Mouse (Mus musculus): Measurements from ENCODE around the gene Kif17. TPM values are rescaled to one million over a fixed set of nuclear protein-coding genes. Genes with fewer than 3 reads are reported as not detected.
A peak's percentile ranks its signal among the peaks of the same experiment; 100 is the strongest.

Gene Kif17
- polyA plus RNA-seq, 1 experiment: 0.31 TPM

DNA sequence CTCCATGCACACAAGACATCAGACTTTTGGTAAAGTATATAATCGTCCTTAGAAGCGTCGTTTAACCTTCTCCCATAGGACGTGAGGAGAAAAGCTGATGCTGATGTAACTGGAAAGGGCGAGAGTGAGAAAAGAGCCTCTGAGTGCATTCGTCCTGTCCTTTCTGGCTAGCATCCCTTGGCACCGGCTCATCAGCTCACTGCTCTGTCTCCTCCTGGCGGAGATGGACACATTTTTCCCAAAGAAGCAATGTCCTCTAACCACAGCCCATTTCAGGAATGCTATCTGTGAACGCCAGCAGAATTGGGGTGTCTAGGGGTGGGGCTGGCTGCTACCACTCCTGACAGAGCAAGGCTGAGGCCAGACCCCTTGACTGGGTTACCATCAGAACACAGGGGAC is 81.4 kb downstream of the Kif17 start:
- 82% methylated on average over 9 of the region's 9 CpGs for WGBS

DNA sequence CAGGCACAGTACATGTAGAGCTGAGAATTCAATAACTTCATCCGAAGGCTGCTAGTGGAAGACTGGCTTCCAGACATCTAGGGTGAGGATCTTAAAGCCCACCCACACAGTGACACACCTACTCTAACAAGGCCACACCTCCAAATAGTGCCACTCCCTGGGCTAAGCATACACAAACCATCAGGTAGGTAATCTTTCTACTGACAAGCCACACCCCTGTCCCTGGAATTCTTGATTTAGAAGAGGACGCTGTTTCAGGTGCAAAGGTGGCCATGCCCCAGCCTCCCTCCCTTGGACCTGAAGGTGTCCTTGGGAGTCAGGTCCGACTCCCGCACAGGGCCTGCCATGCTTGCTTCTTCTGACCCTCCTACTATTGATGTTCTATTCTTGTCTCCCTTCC is 82.9 kb downstream of the Kif17 start:
- WGBS: 35% methylated on average over 4 of the region's 4 CpGs
- DNase-seq (ENCODE audit: low read depth, low spot score): no peak

More for the DNA sequence above, 81.4 kb downstream of the Kif17 start:
- no peak for DNase-seq (ENCODE audit: low read depth, low spot score)

- DNase-seq (ENCODE audit: low read depth, low spot score): no peak
- WGBS: 78% methylated on average over 12 of the region's 12 CpGs
Measured at GRCm38 (mm10) chr4:138335036-138335435, 84.8 kb downstream of the Kif17 start.

DNA sequence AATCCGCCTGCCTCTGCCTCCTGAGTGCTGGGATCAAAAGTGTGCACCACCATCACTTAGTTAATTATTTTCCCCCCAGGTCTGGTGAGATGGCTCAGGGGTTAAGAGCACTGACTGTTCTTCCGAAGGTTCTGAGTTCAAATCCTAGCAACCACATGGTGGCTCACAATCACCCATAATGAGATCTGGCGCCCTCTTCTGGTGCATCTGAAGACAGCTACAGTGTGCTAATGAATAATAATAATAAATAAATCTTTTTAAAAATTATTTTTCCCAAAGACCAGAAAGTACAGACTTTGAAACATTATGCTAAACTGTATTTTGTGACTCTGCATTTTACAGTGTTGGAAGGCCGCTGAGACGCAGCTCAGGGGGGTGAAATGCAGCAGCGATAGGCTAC is 85.4 kb downstream of the Kif17 start:
- WGBS: 90% methylated on average over 6 of the region's 6 CpGs
- no peak for DNase-seq (ENCODE audit: low read depth, low spot score)

- DNase-seq (ENCODE audit: low read depth, low spot score): no peak
- 76% methylated on average over 5 of the region's 5 CpGs for WGBS
Measured at GRCm38 (mm10) chr4:138336876-138337275, 86.6 kb downstream of the Kif17 start.

- 75% methylated on average over 9 of the region's 9 CpGs for WGBS
- DNase-seq (ENCODE audit: low read depth, low spot score): no peak
Measured at GRCm38 (mm10) chr4:138337341-138337740, 87.1 kb downstream of the Kif17 start.

GRCm38 (mm10) chr4:138339963-138340362 is 89.7 kb downstream of the Kif17 start:
- WGBS: 26% methylated on average over 4 of the region's 4 CpGs
- no peak for DNase-seq (ENCODE audit: low read depth, low spot score)

DNA sequence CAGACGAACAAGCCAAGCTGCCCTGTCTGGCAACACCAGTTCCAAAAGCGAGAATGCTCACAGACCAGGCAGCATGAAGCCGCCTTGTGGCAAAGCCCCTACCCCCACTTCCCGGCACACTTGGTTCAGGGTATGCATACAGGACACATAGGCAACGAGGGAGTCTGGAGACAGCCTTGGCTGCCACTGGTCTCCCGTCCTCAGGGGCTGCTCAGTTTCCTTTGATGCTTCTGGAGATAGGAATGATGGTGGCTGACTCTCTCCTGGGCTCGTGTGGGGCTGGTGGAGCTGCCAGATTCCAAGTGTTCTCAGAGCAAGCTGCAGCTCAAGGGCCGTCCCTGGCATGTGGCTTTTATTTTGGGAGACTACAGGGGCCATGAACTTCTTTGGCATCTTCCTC is 91.2 kb downstream of the Kif17 start:
- DNase-seq (ENCODE audit: low read depth, low spot score): no peak

DNA sequence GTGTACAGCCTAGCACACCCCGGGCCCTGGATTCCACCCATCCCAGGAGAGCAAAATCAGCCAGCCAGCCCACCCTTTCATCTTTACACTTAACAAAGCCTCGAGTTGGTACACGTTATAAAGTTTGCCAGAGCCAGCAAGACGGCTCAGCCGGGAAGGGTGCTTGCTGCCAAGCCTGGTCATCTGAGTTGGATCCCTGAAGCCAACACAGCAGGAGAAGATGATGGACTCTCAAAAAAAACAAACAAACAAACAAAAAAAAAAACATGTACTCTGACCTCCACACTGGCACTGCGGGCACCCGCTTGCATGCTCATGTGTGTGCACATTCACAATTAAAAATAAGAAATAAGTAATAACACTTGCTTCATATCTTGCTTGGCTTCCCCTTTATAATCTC is 91.8 kb downstream of the Kif17 start:
- no peak for DNase-seq (ENCODE audit: low read depth, low spot score)
- 48% methylated on average over 7 of the region's 7 CpGs for WGBS

More for the DNA sequence above, 91.2 kb downstream of the Kif17 start:
- WGBS: 85% methylated on average over 8 of the region's 8 CpGs

DNA sequence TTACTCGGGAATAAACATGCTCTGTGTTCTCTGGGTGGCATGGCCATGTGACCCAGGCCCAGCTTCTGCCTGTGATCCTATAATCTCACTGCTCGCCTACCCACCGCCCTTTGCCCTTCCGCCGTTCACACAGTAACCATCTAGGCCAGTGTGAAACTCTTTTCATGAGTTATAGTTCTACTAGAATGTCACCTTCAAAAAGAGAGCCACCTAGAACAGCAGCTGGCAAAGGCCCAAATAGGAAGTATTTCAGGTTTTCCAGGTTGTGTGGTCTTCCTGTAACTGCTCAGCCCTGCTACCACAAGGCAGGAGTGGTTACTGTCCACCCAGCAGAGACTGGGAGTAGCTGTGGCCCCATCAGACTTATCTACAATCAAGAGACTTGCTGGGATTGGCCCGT is 92.5 kb downstream of the Kif17 start:
- 35% methylated on average over 6 of the region's 6 CpGs for WGBS
- peak; percentile 70 for DNase-seq (ENCODE audit: low read depth, low spot score)

GRCm38 (mm10) chr4:138343341-138343837 is 93.2 kb downstream of the Kif17 start:
- DNase-seq (ENCODE audit: low read depth, low spot score): no peak

DNA sequence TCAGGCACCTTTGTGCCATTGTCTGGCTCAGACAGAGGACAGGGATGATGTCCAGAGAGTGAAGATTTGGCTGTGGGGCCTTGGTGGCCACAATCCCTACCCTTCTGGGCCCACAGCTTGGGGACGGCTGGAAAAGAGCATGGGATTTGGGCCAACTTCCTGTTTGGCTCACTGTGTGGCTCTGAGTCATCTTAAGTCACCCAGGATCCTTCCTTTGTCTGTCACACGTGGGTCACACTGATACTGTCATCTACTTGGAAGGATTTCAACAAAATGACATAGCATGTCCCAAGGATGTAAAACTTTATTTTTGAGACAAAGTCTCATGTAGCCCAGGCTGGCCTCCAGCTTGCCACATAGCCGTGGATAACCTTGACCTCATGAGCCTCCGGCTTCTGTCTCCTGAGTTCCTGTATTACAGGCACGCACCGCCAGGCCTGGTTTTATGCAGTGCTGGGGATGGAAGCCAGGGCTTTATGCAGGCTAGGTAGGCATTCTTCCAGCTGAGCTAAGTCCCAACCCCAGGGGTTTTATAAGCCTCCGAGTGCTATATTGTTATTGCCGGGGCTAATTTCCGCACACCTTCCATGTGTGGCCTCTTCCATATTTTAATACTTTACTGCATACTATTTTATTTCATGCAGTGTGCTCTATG is 94.8 kb downstream of the Kif17 start:
- WGBS: 19% methylated on average over 9 of the region's 9 CpGs
- DNase-seq (ENCODE audit: low read depth, low spot score): peak; percentile 65

More at GRCm38 (mm10) chr4:138343341-138343837, 93.2 kb downstream of the Kif17 start:
- WGBS: 24% methylated on average over 10 of the region's 10 CpGs

GRCm38 (mm10) chr4:138347280-138347679 is 97.0 kb downstream of the Kif17 start:
- no peak for DNase-seq (ENCODE audit: low read depth, low spot score)
- 79% methylated on average over 1 of the region's 1 CpGs for WGBS

DNA sequence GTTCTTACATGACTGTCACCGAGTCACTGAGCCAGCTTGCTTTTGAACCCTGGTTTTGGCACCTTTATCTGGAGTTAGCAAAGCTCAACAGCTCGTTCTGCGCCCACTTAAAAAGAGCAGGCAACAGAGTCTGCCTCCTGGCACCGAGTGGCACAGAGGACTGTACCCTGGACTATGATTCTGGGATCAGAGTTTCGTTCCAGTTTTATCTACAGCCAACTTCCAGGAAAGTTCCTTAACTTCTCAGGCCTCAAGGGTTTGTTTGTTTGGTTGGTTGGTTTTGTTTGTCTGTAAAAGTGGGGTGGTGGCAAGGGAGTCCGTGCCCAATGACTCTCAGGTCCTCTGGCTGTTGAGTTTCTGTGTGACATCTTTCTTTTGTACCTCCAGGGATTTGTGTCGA is 98.5 kb downstream of the Kif17 start:
- DNase-seq (ENCODE audit: low read depth, low spot score): no peak

More for the DNA sequence above, 98.5 kb downstream of the Kif17 start:
- whole genome bisulfite sequencing: 54% methylated on average over 7 of the region's 7 CpGs

Other genes with a start within 250 kb of the Kif17 start
- gene Hp1bp3, start 34.1 kb upstream of the Kif17 start, polyA plus RNA-seq (2012; rRNA removed): 37.7 and 41.9 TPM in 2 replicates
- gene Sh2d5, start within 50 bp of the Kif17 start, polyA plus RNA-seq (2012; rRNA removed): 0.63 and 0.73 TPM in 2 replicates
- gene Ddost, start 54.3 kb downstream of the Kif17 start, polyA plus RNA-seq (2012; rRNA removed): 305 and 340 TPM in 2 replicates
- 61.3 and 82.2 TPM in 2 replicates for gene Pink1, start 75.9 kb downstream of the Kif17 start, polyA plus RNA-seq (2012; rRNA removed)
- 63.1 and 213 TPM in 2 replicates for gene Cda, start 117.6 kb downstream of the Kif17 start, polyA plus RNA-seq (2012; rRNA removed)
- gene Fam43b, start 146.1 kb downstream of the Kif17 start, polyA plus RNA-seq (2012; rRNA removed): not detected in 2 replicates
- gene Mul1, start 184.2 kb downstream of the Kif17 start, polyA plus RNA-seq (2012; rRNA removed): 24.1 and 29.6 TPM in 2 replicates
- 16.4 and 19.0 TPM in 2 replicates for gene Camk2n1, start 203.9 kb downstream of the Kif17 start, polyA plus RNA-seq (2012; rRNA removed)

Measured in large intestine, adult 2 months (tissue).